Mouse (Mus musculus): ENCODE measurements around the gene Myrfl. TPM values are rescaled to one million over a fixed set of nuclear protein-coding genes. Genes with fewer than 3 reads are reported as not detected.

Gene Myrfl
- polyA plus RNA-seq (2015; fragmentation: Nextera tagmentation; extraction: Ambion mirVana): 0.10 and 0.13 TPM in 2 replicates

DNA sequence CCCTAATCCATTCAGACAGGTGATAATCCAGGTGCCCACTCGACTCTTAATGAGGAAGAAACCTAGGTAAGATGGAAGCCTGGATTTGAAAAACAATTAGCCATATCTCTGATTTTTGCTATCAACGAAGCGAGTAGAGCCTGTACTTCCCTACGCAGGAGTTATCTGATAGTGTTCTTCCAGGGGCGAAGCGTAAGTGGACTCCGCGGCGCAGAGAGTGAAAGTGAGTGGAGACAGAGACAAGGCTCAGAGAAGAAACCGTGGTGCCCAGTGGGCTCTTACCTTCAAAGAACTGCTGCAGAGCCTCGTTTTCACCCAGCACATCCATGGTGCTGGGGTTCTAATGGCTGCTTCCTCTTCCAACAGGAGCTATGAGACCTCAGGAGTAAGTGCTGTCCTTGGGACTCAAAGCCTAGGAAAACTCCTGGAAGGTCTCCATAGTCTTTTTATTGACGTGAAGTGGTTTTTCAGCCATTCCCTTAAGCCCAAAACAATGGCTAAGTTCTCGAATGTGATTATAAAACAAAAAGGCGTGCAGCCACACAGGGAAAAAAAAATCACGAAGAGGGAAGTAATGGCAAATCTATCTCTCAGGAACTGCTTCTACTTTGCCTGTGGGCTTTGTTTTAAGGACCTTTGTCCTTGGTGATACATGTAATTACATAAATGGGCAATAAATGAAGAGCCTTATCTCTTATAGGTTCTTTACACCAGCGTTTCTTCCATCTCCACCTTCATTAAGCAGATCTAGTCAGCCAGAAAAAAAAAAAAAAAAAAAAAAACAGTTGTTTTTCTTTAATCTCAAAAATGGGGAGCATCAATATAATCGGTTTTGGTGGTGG, at the start of gene Myrfl:
Gene Myrfl, minus strand, starts transcription at position 584 of the 842 bp plus-strand sequence.
- H3K4me2 ChIP-seq: no peak within 1 kb of the TSS
- H3K36me3 ChIP-seq: no peaks in the 10 kb centered on the region
- no peak within 1 kb of the TSS for H3K9ac ChIP-seq
- no peaks in the 10 kb centered on the region for H3K27me3 ChIP-seq
- WGBS: 83% methylated on average over 17 of the region's 17 CpGs
- no peak within 1 kb of the TSS for H3K4me3 ChIP-seq
- H3K4me1 ChIP-seq (replicated peaks): no peaks in the 10 kb centered on the region
- H3K27ac ChIP-seq (replicated peaks): no peak within 1 kb of the TSS
- no peaks in the 10 kb centered on the region for H3K9me3 ChIP-seq
- ATAC-seq (ENCODE audit: low FRiP score, low read depth): no peak

DNA sequence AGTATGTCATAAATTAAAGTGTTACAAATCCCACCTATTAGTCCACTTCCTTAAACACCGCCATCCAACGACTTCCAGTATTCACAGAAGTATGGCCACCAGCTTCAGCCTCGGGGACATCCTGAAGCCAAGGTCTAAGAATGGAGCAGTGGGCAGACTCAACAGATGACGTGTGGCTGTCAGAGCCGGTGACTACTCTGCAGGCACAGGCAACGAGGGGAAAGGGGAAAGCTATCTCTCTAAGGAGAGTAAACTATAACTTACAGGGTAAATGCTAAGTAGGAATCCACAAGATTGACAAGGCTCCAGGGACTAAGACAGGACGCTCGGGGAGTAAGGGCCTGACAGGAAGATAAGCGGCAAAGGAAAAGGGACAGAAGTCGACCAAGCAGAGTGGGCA, 48.2 kb upstream of the Myrfl start:
- Histone ChIP-seq H3K9ac (no peak overlapping the region), H3K4me3 (no peak overlapping the region), H3K36me3 (peaks cover 9% of the 10 kb centered on the region), H3K4me2 (no peak overlapping the region), H3K27ac (replicated peaks) (no peak overlapping the region), H3K27me3 (no peaks in the 10 kb centered on the region), H3K4me1 (replicated peaks) (peaks cover 19% of the 10 kb centered on the region), H3K9me3 (no peaks in the 10 kb centered on the region)
- ATAC-seq (ENCODE audit: low FRiP score, low read depth): no peak
- WGBS: 68% methylated on average over 10 of the region's 10 CpGs

DNA sequence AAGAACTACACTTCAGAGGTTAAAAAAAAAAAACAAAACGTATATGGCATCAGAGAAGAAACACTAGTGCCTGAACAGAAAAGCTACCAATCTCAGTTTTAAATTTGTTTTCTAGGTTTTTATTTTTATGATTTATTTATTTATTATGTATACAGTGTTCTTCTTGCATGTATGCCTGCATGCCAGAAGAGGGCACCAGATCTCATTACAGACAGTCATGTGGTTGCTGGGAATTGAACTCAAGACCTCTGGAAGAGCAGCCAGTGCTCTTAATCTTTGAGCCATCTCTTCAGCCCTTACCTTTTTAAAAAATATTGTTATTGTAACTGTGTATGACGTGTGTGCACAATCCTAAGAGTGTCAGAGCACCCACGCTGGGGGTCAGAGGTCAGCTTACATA, 47.4 kb upstream of the Myrfl start:
- 90% methylated on average over 3 of the region's 3 CpGs for WGBS
- Histone ChIP-seq H3K4me1 (replicated peaks) (peaks cover 15% of the 10 kb centered on the region), H3K4me3 (no peak overlapping the region), H3K27ac (replicated peaks) (no peak overlapping the region), H3K4me2 (no peak overlapping the region), H3K9me3 (no peaks in the 10 kb centered on the region), H3K27me3 (no peaks in the 10 kb centered on the region), H3K9ac (no peak overlapping the region), H3K36me3 (peaks cover 10% of the 10 kb centered on the region)
- ATAC-seq (ENCODE audit: low FRiP score, low read depth): no peak

DNA sequence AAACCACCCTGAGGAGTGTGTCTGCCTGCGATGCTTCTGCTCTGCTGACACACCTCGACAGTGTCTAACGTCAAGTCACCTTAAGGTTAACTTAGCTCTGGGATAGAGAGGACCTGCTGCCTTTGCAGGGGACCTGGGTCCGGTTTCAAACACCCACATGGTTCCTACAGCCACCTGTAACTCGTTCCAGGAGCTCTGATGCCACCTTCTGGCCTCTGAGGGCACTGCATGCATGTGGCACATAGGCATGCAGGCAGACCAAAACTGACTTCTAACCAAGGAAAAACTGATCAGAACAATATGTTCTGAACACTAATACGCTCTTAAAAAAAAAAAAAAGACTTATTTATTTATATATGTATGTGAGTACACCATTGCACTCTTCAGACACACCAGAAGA, 46.3 kb upstream of the Myrfl start:
- 96% methylated on average over 6 of the region's 6 CpGs for WGBS
- Histone ChIP-seq H3K4me1 (replicated peaks) (peaks cover 4% of the 10 kb centered on the region; the same call in 1 of the 2 replicates), H3K9ac (no peak overlapping the region)

DNA sequence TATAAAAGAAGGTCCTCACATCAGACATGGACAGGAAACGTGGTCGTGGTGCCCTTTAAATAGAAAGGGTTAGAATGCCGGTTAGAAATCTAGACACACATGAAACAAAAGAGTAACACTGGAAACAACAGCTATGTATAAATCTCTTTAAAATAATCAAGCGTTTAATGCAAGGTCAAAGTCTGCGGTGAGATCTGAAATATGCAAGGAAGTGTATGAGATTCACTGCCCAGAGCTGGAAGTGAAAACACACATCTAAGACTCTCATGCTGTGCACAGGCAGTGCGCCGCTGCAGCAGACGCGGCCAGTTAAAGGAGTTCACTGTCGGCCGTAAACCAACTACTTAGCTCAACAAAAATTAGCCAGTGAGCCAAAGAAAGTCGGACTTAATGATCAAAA, 38.3 kb upstream of the Myrfl start:
- WGBS: 70% methylated on average over 12 of the region's 12 CpGs
- H3K27me3 ChIP-seq: no peaks in the 10 kb centered on the region
- no peak overlapping the region for H3K27ac ChIP-seq (replicated peaks)
- H3K4me2 ChIP-seq: no peak overlapping the region
- H3K9me3 ChIP-seq: no peaks in the 10 kb centered on the region
- no peaks in the 10 kb centered on the region for H3K4me1 ChIP-seq (replicated peaks)
- H3K36me3 ChIP-seq: peaks cover 39% of the 10 kb centered on the region
- no peak overlapping the region for H3K9ac ChIP-seq
- no peak overlapping the region for H3K4me3 ChIP-seq
- ATAC-seq (ENCODE audit: low FRiP score, low read depth): no peak

More for the DNA sequence above, 46.3 kb upstream of the Myrfl start:
- H3K9me3 ChIP-seq: no peaks in the 10 kb centered on the region
- ATAC-seq (ENCODE audit: low FRiP score, low read depth): no peak
- H3K27me3 ChIP-seq: no peaks in the 10 kb centered on the region
- H3K36me3 ChIP-seq: peaks cover 21% of the 10 kb centered on the region
- no peak overlapping the region for H3K27ac ChIP-seq (replicated peaks)
- H3K4me2 ChIP-seq: no peak overlapping the region
- H3K4me3 ChIP-seq: no peak overlapping the region

DNA sequence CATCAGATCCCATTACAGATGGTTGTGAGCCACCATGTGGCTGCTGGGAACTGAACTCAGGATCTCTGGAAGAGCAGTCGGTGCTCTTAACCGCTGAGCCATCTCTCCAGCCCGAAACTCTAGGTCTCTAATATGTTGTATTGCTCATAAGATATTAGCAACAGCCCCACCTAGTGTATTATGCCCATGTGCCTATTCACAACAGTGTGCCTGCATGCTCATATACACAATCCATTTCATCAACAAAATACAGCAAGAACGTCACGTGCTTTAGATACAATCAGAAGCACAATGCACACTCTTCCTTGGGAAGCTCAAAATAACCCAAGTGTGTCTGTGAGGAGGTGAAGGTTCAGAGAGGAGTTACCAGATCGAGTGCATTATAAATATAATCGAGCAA, 37.1 kb upstream of the Myrfl start:
- no peaks in the 10 kb centered on the region for H3K9me3 ChIP-seq
- WGBS: 93% methylated on average over 7 of the region's 7 CpGs
- no peaks in the 10 kb centered on the region for H3K27me3 ChIP-seq
- H3K9ac ChIP-seq: no peak overlapping the region
- no peak overlapping the region for H3K27ac ChIP-seq (replicated peaks)
- no peak overlapping the region for H3K4me3 ChIP-seq
- H3K4me1 ChIP-seq (replicated peaks): no peaks in the 10 kb centered on the region
- H3K4me2 ChIP-seq: no peak overlapping the region
- ATAC-seq (ENCODE audit: low FRiP score, low read depth): no peak
- peaks cover 34% of the 10 kb centered on the region for H3K36me3 ChIP-seq

DNA sequence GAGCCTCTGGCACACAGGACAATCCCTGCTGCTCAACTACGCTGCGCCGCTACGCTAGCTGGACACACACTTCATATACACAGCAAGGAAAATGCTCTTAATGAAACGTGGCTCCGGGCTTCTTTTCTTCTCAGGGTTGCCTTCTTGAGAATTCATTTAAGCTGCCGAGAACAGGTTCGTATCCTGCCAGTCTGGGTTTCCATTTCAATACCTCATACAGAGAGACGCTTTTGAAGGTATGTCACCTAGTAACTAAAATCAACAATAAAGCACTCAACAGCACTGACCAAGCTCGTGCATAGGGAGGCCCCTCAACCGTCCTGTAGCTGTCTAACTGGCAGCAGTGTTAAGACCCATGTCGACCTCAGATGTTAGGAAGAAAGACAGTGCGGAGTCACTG, 35.7 kb upstream of the Myrfl start:
- H3K4me2 ChIP-seq: no peak overlapping the region
- H3K27ac ChIP-seq (replicated peaks): no peak overlapping the region
- no peak for ATAC-seq (ENCODE audit: low FRiP score, low read depth)
- no peaks in the 10 kb centered on the region for H3K27me3 ChIP-seq
- H3K9me3 ChIP-seq: no peaks in the 10 kb centered on the region
- H3K36me3 ChIP-seq: peaks cover 25% of the 10 kb centered on the region
- H3K9ac ChIP-seq: no peak overlapping the region
- no peaks in the 10 kb centered on the region for H3K4me1 ChIP-seq (replicated peaks)
- no peak overlapping the region for H3K4me3 ChIP-seq
- WGBS: 85% methylated on average over 13 of the region's 13 CpGs

DNA sequence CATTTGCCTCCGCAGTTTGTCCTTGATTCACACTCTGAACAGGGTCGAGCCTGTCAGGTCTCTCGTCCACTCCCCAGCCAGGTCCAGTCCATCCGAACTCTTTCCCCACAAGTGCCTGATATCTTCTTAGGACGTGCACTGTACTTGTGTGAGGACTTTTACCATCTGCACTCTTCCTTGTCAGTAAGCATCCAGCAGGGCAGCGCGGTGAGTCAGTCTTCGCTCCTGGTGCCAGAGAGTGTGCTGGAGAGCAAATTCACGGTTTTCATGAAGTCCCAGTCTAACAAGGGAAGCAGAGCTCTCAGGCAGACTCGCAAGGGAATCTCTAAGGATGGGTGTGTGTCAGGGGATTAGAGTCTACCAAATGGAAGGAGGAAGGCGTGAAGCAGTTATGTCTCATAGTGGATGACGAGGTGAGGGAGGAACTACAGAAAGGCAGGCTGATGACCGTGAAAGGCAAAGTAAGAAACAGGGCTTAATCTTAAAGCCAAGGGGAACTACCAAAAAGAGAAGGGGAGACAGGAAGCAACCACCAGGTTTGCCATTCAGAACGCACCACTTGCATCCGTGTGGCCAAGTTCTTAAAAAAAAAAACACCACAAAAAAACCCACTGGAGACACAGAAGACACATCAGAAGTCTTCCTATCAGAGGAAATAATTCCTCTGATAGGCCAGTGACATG, 34.9 kb upstream of the Myrfl start:
- H3K4me1 ChIP-seq (replicated peaks): no peaks in the 10 kb centered on the region
- no peak overlapping the region for H3K9ac ChIP-seq
- H3K9me3 ChIP-seq: no peaks in the 10 kb centered on the region
- peaks cover 24% of the 10 kb centered on the region for H3K36me3 ChIP-seq
- no peaks in the 10 kb centered on the region for H3K27me3 ChIP-seq
- no peak overlapping the region for H3K4me3 ChIP-seq
- H3K4me2 ChIP-seq: no peak overlapping the region
- ATAC-seq (ENCODE audit: low FRiP score, low read depth): no peak
- WGBS: 86% methylated on average over 15 of the region's 15 CpGs
- no peak overlapping the region for H3K27ac ChIP-seq (replicated peaks)

DNA sequence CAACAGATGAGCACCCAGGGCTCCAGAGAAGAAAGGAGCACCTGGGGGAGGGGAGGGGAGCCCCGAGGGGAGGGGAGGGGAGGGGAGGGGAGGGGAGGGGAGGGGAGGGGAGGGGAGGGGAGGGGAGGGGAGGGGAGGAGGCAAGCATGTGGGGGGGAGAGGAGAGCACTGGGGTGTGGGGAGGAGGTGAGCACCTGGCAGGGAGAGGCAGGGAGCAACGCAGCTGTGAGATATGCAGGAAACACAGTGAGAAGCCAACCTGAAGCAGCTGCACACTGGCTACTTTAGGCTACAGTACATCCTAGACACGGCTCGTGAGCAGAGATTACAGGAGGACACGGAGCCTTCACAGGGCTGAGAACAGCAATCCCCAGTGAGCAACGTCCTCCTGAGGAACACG, 34.2 kb upstream of the Myrfl start:
- no peak for ATAC-seq (ENCODE audit: low FRiP score, low read depth)
- no peak overlapping the region for H3K9ac ChIP-seq
- 75% methylated on average over 6 of the region's 7 CpGs for WGBS
- H3K4me2 ChIP-seq: no peak overlapping the region
- H3K36me3 ChIP-seq: peaks cover 19% of the 10 kb centered on the region; the same call in 1 of the 2 replicates
- H3K4me1 ChIP-seq (replicated peaks): no peaks in the 10 kb centered on the region
- H3K9me3 ChIP-seq: no peaks in the 10 kb centered on the region
- H3K27me3 ChIP-seq: no peaks in the 10 kb centered on the region
- H3K4me3 ChIP-seq: no peak overlapping the region
- H3K27ac ChIP-seq (replicated peaks): no peak overlapping the region

DNA sequence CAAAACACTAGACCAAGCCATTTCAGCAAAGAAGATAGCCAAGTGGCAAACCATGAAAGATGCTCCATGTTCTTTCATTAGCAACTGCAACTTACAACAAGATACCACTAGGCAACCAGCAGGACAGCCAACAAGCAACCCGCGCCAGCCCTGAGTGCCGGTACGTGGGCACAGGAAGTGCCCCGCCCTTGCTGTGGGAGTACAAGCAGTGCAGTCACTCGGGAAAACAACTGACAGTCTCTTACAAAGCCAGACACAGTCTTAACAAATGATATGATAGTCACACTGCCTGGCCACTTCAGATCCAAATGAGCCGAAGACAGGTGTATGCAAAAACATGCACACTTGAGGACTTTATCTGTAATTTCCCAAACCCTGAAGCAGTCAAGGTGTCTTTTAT, 33.8 kb upstream of the Myrfl start:
- no peak for ATAC-seq (ENCODE audit: low FRiP score, low read depth)
- H3K4me1 ChIP-seq (replicated peaks): no peaks in the 10 kb centered on the region
- peaks cover 24% of the 10 kb centered on the region; the same call in 1 of the 2 replicates for H3K36me3 ChIP-seq
- WGBS: 84% methylated on average over 7 of the region's 7 CpGs
- no peak overlapping the region for H3K4me3 ChIP-seq
- H3K9ac ChIP-seq: no peak overlapping the region
- H3K27ac ChIP-seq (replicated peaks): no peak overlapping the region
- no peaks in the 10 kb centered on the region for H3K27me3 ChIP-seq
- no peak overlapping the region for H3K4me2 ChIP-seq
- H3K9me3 ChIP-seq: no peaks in the 10 kb centered on the region

DNA sequence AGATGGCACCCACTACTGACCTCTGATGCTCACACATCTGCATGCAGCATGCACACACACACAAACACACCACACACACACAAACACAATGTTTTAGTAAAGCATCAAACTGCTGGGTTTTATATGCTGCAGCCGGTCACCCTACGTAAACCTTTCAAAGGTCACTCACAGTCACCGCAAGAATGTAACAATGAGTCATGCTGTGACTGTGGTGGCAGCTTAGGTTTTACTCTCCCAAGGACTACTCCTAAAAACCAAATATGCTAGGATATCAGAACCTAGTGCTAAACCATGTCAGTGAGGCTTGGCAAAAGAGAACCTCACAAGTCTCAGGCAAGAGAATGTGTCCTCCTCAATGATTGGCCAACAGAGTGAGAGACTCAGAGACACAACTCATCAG, 32.1 kb upstream of the Myrfl start:
- ATAC-seq (ENCODE audit: low FRiP score, low read depth): no peak
- Histone ChIP-seq H3K27me3 (no peaks in the 10 kb centered on the region), H3K9me3 (no peaks in the 10 kb centered on the region), H3K4me2 (no peak overlapping the region), H3K27ac (replicated peaks) (no peak overlapping the region), H3K4me1 (replicated peaks) (no peaks in the 10 kb centered on the region), H3K4me3 (no peak overlapping the region), H3K36me3 (peaks cover 30% of the 10 kb centered on the region; the same call in 1 of the 2 replicates), H3K9ac (no peak overlapping the region)
- 88% methylated on average over 3 of the region's 3 CpGs for WGBS

DNA sequence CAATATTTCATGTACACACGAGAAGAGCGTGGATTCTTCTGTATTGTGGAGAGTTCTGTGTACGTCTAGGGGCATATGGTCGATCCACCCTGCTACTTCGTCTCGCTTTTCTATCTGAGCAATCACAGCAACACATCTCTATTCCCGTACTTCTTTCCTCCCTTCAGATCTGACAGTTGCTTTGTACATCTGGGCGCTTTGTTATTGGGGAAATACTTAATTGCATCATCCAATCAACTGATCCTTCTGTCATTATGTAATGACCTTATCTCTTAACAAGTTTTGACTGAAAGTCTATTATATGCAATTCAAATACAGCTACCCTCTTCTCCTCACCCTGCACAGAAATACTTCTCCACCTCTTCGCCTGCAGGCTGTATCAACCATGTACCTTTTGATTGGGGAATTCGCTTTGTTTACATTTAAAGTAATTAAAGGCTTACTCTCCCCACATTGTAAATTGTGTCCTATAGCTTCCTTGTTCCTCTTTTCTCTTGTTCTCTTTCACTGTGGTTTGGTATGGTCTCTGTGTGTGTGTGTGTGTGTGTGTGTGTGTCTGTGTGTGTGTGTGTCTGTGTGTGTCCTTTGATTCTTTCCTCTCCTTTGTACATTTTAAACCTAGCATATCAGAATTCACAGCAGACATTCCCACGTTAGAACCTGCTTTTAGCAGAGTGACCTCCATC, 29.9 kb upstream of the Myrfl start:
- no peak overlapping the region for H3K27ac ChIP-seq (replicated peaks)
- no peaks in the 10 kb centered on the region for H3K9me3 ChIP-seq
- no peak overlapping the region for H3K9ac ChIP-seq
- H3K4me2 ChIP-seq: no peak overlapping the region
- H3K27me3 ChIP-seq: no peaks in the 10 kb centered on the region
- no peak overlapping the region for H3K4me3 ChIP-seq
- H3K36me3 ChIP-seq: peaks cover 33% of the 10 kb centered on the region; the same call in 1 of the 2 replicates
- no peaks in the 10 kb centered on the region for H3K4me1 ChIP-seq (replicated peaks)
- ATAC-seq (ENCODE audit: low FRiP score, low read depth): no peak
- WGBS: 93% methylated on average over 11 of the region's 11 CpGs
